Mouse (Mus musculus) right cerebral cortex, adult 2 months (tissue): Measurements from ENCODE around the gene Gda.
A peak's percentile ranks its signal among the peaks of the same experiment; 100 is the strongest.

Experiments used
- DNase-seq, 2 experiments: peaks; one replicate each; pipeline ENCODE4 v3.0.0; 2021 to 2022; ENCODE audit warnings: low spot score in 2 of 2

The Gda gene

DNA sequence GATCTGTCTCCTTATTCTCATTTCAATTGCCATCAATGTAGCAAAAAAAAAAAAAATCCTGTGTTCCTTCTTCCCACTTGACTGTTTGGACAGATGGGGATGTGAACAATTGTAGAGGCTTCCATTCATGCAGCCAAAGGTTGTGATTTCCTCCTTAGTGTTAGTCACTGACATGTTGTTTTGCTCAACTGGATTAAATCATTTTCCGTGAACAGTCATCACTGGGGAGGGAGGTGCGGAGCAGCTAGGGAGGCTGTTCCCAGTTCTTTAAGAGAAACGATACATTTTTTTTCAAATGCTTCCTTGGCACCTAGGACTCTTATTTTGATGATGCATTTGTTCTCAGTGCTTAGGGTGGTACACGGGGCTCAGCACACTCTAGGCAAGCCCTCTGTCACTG is 15.8 kb downstream of the Gda start:
- DNase-seq: peak in 1 of 2 experiments; percentile 21

DNA sequence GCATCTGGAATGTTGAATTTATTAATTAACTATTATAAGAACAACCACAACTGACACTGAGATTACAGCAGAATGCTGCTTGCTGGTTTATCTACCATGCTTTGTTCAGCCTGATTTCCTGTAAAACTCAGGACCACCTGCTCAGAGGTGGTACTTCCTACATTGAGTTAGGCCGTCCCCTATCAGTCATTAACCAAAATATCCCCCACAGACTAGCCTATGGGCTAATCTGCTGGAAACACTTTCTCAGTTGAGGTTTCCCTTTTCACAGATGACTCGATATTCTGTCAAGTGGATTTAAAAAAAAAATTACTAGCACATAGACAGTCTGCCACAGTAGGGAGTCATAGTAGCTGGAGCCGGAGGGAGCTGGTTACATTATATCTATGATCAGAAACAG is 31.5 kb downstream of the Gda start:
- no peak for DNase-seq

DNA sequence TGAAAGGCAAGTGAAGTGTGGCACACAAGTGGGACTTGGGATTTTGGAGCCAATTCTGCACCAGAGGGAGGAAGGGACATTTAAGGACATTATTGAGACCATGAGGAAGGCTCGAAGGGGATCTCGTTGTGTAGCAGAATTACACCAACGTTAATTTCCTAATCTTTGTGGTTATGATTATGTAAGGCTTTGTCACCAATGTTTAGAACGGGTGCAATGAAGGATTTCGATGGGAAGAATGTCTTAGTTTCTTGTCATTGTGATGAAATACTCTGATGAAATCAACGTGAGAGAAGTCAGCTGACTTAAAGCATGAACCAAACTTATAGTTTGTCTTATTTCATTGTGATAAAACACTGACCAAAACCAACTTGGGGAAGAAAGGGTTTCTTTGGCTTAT is 32.4 kb downstream of the Gda start:
- no peak for DNase-seq

DNA sequence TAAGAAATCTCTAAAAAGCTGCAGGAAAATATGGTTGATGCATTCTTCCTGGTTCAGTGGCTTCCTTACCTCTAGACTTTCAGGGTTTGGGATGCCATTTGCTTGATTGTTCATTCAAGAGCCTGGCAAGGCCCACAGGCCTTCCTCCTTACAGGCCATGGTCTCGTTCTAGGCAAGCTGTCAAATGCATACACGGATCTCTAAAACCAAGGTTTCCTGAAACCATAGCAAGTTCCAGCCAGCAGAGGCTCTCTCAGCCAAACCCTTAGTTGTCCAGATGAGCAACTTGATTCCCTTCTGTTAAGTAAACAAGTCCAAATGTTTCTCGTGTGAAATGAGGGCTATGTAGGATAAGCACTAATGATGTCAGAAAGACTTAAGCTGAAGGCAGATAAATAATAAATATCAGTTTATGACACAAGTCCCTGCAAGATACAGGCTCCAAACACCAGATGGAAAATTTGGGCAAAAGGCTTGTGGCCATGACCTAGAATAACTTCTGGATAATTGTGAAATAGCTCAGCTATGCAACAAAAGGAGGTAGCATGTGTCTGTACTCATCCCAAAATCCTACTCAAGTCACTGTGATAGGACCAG is 34.0 kb downstream of the Gda start:
- DNase-seq: no peak

DNA sequence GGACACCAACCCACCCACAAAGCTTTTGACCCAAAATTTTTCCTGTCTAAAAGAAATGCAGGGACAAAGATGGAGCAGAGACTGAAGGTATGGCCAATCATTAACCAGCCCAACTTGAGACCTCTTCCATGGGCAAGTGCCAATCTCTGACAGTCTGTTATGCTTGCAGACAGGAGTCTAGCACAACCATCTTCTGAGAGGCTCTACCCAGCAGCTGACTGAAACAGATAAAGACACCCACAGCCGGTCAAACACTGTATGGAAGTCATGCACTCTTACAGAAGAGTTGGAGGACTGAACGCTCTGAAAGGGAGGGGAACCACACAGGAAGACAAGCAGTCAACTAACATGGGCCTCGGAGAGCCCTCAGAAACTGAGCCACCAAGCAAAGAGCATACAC is 36.7 kb downstream of the Gda start:
- DNase-seq: no peak

DNA sequence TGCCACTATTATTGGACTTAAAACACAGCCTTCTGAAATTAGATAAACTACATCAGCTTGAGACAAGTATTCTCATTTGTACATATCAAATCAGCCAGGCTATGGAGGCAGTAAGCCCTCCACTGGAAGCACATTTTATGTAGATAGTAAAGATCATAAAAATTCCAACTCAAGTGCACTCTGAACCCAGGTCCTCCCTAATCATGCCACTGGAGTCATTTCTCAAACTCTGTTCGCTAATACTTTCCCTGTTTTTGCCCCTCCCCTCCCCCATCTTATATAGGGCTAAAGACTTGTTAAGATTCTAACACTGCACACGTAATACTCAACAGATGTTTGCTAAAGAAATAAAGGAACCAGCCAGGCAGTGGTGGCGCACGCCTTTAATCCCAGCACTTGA is 39.9 kb downstream of the Gda start:
- DNase-seq: no peak

DNA sequence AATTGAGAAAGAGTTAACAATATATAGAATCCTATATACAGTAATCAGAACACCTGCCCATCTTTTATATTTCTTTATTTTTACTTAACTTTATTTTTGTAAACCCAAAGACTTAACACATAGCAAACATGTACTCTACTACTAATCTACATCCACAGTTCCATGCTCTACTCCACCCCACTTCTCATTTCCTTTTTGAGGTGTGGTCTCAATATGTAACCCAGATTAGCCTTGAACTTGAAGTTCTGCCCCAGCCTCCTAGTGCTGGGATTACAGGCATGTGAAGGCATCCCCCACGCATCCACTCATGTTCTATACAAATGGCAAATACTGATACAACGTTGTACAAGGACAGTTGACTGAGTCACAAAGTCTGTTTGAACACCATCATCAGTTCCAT is 40.4 kb downstream of the Gda start:
- DNase-seq: no peak

DNA sequence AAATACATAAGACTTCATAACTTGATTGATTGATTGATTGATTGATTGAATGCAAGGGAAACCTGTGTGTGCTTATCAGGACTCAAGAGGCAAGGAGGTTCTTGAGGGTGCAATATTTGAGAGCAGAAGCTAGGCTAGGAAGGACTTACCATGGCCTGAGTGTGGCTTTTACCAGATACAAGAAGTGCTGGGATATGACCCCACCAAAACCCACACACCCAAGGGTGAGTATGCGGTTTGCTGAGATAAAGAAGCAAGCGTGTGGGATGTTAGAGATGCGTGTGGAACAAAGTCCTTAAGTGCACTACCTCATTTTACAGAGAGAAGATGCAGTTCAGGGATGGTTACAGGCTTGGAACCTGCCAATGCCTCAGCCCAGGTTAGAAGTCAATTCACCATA is 41.0 kb downstream of the Gda start:
- DNase-seq: no peak

DNA sequence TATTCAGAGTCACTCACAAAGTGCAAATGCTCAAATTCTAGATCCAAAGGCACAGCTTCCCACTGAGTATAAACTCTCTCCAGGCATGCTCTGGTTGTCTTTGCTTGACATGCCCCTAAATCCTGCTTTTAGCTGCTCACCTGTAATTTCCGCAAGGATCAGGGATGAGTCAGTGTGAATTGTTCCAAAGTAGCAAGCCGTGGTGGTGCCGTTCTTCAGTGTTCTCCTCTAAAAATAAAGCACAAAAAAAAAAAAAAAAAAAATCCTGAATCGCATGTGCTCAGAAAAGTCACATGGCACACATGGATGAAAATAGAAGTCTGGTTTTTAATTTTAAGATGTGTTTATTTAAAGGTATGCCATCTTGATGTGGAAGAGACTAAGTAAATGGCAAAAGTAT is 47.9 kb downstream of the Gda start:
- peak in 1 of 2 experiments; percentile 24 for DNase-seq

DNA sequence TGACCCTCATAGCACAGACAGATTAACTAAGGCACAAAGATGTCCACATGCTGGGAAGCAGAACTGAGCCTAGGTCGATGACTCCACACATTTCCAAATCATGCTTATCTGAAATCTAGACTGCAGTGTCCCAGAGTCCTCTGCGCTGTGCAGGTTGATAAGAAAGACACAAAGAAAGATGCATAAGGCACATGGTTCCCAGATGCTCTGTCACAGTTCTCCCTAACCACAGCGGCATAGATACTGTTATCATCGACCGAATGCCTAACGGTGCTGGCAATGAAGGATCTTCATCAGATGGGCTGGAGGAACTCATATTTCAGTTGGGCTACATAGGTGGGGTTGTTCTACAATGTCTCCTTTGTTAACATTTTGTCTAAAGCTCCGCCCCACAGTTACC is 49.5 kb downstream of the Gda start:
- DNase-seq: no peak

DNA sequence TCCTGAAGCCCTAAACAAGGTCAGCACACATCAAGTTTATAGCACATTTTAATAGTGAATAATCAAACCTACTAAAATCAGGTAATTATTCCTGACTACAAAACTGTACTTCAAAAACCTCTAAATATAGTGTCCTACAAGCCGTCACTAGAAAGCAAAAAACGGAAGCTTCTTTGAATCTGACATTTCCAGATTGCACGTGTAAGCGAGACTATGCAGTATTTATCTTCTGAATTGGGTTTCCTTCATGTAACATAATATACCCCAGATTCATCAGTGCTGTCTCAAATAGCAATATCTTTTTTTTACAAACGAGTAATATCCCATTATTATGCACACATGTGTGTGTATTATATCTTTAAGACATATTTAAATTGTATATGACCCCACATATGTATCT is 54.8 kb downstream of the Gda start:
- no peak for DNase-seq

DNA sequence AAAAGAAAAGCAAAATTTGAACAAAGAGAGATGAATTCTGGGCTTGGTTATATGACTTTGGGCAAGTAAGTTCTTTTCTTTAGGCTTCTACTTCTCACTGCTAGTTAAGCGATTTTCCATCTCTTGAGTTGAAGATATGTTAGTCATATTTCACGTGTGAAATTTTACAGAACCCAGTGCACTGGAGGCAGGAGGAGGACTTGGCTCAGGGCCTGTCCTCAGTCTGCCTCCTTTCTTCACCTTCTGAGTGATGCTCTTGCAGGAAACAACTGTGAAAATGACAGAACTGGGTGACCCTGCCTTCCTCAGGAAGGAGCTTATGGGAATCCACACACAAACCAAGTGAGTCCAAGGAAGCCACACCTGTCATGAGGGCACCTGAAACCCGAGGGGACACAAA is 57.9 kb downstream of the Gda start:
- DNase-seq: no peak

DNA sequence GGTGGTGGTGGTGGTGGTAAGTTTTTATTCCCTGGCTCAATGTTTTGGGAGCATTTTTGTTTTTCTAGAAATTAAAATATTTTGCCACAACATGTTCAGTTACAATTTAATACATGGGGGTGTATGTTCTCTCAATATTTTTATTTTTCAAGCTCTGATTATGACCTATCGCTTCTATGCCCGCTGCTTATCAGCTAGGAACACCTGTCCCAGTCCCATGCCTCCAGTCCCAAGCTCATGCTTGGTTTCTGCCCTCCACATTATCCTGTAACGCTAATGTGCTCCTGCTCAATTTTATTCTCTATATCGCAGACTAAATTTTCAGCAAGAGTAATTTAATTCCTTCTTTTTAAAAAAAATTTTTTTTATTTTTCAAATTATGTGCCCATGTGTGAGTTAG is 64.1 kb downstream of the Gda start:
- DNase-seq: no peak

DNA sequence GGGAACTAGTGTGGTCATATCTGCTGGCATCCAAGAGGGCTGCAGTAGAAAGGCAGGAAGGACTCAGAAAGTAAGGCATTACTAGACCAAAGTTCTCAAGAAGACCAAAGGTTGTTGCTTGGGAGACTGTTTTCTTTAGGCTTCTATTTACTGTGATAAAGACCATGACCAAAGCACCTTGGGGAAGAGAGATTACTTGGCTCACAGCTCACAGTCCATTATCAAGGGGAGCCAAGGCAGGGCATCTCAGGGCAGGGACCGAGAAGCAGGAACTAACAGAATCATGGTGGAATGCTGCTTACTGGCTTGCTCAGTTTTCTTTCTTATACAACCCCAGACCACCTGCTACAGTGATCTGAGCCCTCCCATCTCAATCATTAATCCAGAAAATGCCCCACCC is 65.9 kb downstream of the Gda start:
- DNase-seq: no peak

DNA sequence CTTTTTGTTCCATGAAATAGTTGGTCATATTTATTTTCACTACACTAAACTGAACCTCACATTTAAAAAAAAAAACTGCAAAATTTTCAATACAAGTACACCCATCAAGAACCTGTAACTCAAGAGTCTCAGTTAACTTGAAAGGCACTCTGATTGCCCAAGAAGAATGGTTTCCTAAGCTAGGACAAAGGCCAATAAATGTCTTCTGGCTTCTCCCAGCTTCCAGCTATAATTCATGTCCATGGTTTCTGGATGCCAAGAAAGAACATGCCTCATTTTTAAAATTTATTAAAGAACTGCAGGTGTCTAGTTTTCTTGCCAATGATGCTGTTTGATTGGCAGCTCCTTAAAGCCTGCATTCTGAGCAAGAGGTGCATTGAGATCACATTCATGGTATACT is 75.3 kb downstream of the Gda start:
- no peak for DNase-seq

DNA sequence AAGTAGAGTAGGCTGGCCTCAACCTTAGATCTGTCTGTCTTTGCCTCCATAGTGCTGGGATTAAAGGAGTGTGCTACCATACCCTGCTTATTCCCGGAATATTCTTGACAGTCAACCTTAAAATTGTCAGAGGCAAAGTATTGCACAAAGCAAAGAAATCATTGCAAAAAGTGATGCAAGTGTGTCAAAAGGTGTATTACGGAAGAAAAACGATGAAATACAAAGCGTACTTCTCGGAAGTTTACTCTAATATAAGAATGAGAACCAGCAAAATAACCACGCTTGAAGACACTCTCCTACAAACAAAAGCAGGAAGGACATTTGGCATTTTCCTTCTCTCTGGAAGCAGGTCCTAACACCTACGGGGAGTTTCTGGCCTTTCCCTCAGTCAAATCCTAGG is 76.9 kb downstream of the Gda start:
- DNase-seq: no peak

DNA sequence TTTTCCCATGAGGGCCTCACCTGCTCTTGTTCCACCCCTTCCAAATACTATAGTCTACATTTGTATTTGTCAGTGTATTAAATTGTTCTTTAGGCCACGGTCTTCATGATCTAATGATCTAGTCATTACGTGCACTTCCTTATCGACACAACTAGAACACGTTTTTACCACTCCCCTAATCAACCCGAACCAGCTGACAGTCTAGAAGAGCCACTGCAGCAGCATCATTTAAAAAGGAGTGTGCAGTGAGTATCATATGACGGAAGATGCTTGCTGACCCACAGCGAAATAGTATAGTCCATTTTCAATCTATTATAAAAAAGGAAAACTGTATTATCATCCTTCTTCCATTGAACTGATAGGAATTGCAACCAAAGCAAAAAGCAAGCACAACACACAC is 82.3 kb downstream of the Gda start:
- no peak for DNase-seq

DNA sequence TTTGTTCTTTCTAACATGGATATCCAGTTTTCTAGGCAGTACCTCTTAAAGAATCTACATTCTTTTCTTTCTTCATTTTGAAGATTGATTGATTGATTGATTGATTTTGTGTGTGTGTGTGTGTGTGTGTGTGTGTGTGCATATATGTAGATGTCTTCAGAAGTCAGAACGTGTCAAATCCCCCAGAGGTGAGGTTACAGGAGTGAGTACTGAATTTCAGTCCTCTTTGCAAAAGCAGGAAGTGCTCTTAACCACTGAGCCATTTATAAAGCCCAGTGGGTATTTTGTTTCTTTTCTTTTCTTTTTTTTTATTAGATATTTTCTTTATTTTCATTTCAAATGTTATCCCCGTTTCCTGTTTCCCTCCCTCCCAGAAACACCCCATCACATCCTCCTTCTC is 86.4 kb downstream of the Gda start:
- DNase-seq: no peak

DNA sequence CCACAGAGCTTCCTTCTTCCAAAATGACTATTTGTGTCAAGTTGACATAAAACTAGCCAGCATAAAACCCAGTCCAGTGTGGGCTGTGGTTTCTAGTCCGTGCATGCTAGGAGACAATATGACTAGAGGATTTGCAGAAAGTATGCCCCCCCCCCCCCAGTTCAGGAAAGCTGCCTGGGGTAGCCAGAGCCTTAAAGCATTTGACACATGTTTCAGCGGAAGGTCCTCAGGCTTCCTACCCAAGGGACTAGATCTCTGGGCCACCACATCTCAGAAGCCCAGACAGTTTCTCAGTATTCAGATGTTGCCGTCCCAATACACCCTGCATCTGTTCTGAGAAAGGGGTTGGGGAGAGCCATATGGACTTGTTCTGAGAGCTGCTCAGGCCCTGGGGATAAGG is 89.0 kb downstream of the Gda start:
- DNase-seq: no peak

DNA sequence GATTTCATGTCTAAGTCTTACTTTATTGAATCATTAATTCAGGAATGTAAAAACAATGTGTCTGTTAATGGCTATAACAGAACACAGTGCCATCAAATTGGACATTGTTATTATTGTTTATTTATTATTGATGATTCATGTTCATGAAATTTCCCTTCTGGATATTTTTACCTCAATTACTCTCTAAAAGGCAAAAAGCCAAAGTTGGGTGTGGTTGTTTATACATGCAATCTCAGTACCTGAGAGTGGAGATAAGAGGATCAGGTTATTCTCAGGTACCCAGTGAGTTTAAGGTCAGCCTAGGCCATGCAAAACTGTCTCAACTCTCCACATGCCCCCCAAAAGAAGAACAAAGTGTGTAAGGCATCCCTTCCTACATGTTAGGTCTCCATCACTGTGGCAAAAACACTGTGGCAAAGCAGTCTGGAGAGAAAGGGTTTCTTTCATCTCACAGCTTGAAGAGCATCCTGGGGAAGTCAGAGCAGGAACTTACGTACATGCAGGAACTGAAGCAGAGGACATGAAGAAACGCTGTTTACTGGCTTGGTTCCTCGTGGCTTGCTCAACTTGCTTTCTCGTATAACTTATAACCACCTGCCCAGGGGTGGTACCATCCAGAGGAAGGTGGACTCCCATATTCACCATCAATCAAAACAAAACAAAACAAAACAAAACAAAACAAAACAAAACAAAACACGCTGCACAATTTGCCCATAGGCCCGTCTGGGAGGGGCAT is 89.6 kb downstream of the Gda start:
- no peak for DNase-seq

DNA sequence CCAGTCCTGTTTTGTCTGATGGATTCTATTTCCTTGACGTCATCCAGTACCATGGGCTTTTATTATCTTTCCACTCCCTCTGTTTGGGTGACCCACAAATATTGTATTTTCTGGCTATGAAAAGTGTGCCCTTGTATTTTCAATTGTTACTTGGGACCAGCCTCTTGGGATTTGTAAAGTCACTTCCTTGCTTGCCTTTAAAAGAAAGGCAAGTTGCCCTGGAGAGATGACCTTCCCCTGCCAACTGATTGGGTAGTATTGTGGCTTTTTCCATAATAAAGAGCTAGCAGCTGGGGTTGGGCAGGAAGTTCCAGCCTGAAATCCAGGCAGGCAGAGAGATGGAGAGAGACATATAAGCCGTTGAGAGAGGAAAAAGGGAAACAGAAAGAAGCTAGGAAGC is 91.5 kb downstream of the Gda start:
- DNase-seq: no peak

DNA sequence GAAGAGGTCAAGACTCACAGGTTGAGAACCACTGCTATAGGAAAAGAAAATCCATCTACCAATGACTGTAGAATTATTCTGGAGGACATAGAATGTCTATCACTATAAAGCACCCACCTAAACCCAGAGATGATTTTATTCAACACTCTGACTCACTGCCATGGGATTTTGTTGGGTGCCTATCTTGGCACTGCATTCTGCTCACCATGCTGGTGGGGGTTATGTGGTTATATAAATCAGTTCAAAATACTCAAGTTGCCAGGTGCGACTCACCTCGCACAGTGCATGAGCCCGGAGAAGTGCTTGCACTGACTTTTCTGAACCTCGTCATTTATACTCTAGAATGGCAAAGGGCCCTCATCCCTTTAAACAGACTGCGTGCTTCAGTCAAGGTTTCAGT is 94.0 kb downstream of the Gda start:
- DNase-seq: peak; percentile 29 to 30

DNA sequence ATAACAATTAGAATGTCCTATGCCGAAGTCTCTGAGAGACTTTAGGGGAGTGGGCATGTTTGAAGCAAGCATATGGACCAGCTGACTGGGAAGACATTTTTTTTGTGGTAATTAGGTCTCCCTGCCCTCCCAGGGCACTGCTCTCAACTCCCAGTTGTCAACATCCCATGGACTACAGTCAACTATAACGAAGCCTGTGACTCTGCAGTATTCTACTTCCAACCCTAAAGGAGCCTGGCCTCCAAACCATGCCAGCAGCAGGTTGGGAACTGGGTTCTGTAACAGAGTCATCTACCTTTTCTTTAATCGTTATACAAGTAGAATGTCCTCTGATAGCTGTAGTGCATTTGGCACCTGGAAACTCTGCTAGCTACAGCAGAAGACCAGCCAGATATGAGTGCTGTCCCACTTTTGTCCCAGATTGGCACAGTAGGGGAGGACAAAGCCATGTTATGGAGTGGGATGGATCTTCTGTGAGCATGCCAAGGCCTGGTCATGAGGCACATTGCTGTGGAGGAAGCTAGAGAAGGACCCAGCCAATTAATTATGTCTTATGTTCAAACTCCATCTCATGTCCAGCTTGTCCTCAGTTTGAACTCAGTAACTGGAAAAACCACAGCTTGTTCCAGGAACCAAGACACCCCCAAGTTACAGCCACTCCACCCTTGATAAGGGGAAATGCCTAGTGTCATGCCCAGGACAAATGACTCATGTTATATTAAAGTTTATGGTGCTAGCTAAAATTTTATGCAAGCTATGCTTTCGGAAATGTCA is 96.6 kb downstream of the Gda start:
- no peak for DNase-seq
